Mouse (Mus musculus): ENCODE measurements at regions not wholly inside any gene's neighbourhood (a gene's known extent, or its start where the extent isn't known, plus 50 kb on each side); places are given as distances from the start of the nearest gene placed in this dataset.
"Not testable (repeated sequence)": the region's sequence is repeated elsewhere in the genome, so short reads cannot be mapped to it uniquely, and the experiment has no call there.

GRCm38 (mm10) chr11:48657851-48658250 lies 142.3 kb upstream of the Rack1 start:
- in situ Hi-C loops (cut with MboI, MseI): no loop called here

- in situ Hi-C loops (cut with MboI, MseI): no loop called here
Measured at GRCm38 (mm10) chr11:48661641-48662040, 138.5 kb upstream of the Rack1 start.

- in situ Hi-C loops (cut with MboI, MseI): no loop called here
Measured at GRCm38 (mm10) chr11:48684781-48685314, 115.3 kb upstream of the Rack1 start.

- in situ Hi-C loops (cut with MboI, MseI): loop anchor here (10.0 kb wide), 1 partner anchor 345 kb away; no protein-coding TSS in a partner anchor
Measured at GRCm38 (mm10) chr11:48690070-48690469, 110.1 kb upstream of the Rack1 start.

GRCm38 (mm10) chr11:48696352-48696751 lies 103.8 kb upstream of the Rack1 start:
- in situ Hi-C loops (cut with MboI, MseI): loop anchor here (10.0 kb wide), 1 partner anchor 352 kb away; no protein-coding TSS in a partner anchor

GRCm38 (mm10) chr11:48697191-48697590 lies 102.9 kb upstream of the Rack1 start:
- in situ Hi-C loops (cut with MboI, MseI): loop anchor here (10.0 kb wide), 1 partner anchor 352 kb away; no protein-coding TSS in a partner anchor

- in situ Hi-C loops (cut with MboI, MseI): no loop called here
Measured at GRCm38 (mm10) chr11:48707192-48707591, 92.9 kb upstream of the Rack1 start.

- in situ Hi-C loops (cut with MboI, MseI): no loop called here
Measured at GRCm38 (mm10) chr11:48710972-48711371, 89.2 kb upstream of the Rack1 start.

- in situ Hi-C loops (cut with MboI, MseI): no loop called here
Measured at GRCm38 (mm10) chr11:48724068-48724467, 76.1 kb upstream of the Rack1 start.

- in situ Hi-C loops (cut with MboI, MseI): not testable (repeated sequence)
Measured at GRCm38 (mm10) chr11:48730826-48731225, 69.3 kb upstream of the Rack1 start.

- in situ Hi-C loops (cut with MboI, MseI): no loop called here
Measured at GRCm38 (mm10) chr11:48746503-48746902, 53.6 kb upstream of the Rack1 start.

- in situ Hi-C loops (cut with MboI, MseI): no loop called here
Measured at GRCm38 (mm10) chr11:48748066-48748465, 52.1 kb upstream of the Rack1 start.
